Mouse (Mus musculus) hindbrain, embryonic 11.5 days (tissue): ENCODE measurements around the gene Pim3. TPM values are rescaled to one million over a fixed set of nuclear protein-coding genes. Genes with fewer than 3 reads are reported as not detected.

Experiments
- ATAC-seq: fragments of 200-750 bp; cut with Nextera tagmentation; 2 replicates; pipeline ENCODE4 v1.8.0; 2017; ENCODE audit warnings: mild to moderate bottlenecking, moderate TSS enrichment, moderate library complexity; ENCODE audit not compliant: low FRiP score
- DNase-seq: peaks from one replicate; pipeline ENCODE4 v3.0.0-alpha.2; 2015; ENCODE audit warnings: low spot score
- H3K27ac ChIP-seq: fragments of 300-500 bp; sonication (generic); 2 replicates; pipeline ENCODE4 v1.5.1; 2014; ENCODE audit warnings: mild to moderate bottlenecking, low read depth, low read length
- H3K27me3 ChIP-seq: fragments of 300-500 bp; sonication (generic); 2 replicates; pipeline ENCODE4 v1.6.1; 2014; ENCODE audit warnings: mild to moderate bottlenecking, low read length, moderate library complexity, mixed read lengths; ENCODE audit not compliant: control insufficient read depth, insufficient read depth
- H3K36me3 ChIP-seq: fragments of 300-500 bp; sonication (generic); 2 replicates; pipeline ENCODE4 v1.6.1; 2014; ENCODE audit warnings: mild to moderate bottlenecking, low read length, moderate library complexity, mixed read lengths; ENCODE audit not compliant: control insufficient read depth, insufficient read depth
- H3K4me1 ChIP-seq: fragments of 300-500 bp; sonication (generic); replicated peaks from 2 replicates; pipeline ENCODE4 v1.6.1; 2014; ENCODE audit warnings: low read length, mixed read lengths; ENCODE audit not compliant: control insufficient read depth, insufficient read depth
- H3K4me2 ChIP-seq: fragments of 300-500 bp; sonication (generic); replicated peaks from 2 replicates; pipeline ENCODE4 v1.6.1; 2014; ENCODE audit warnings: mild to moderate bottlenecking, low read depth, low read length
- H3K4me3 ChIP-seq: fragments of 300-500 bp; sonication (generic); 2 replicates; pipeline ENCODE4 v1.5.1; 2014; ENCODE audit warnings: low read depth, low read length
- H3K9ac ChIP-seq: fragments of 300-500 bp; sonication (generic); 2 replicates; pipeline ENCODE4 v1.6.1; 2014; ENCODE audit warnings: low read depth, low read length
- H3K9me3 ChIP-seq: fragments of 300-500 bp; sonication (generic); 2 replicates; pipeline ENCODE4 v1.6.1; 2016; ENCODE audit warnings: low read length; ENCODE audit not compliant: control insufficient read depth
- WGBS: fragments of 180-500 bp; shearing (Covaris S2); extraction: QIAGEN DNeasy Blood & Tissue Kit; methylation state at CpG from one replicate; pipeline ENCODE4 v1.1.7; 2014; 5-methylcytosine and 5-hydroxymethylcytosine counted together
- polyA plus RNA-seq: library from polyadenylated mRNA; unstranded; fragments of >200 nt; fragmentation: Nextera tagmentation; extraction: Ambion mirVana; gene quantifications from 2 replicates; pipeline ENCODE4 v1.2.1, GENCODE M21; 2014

Gene Pim3
- polyA plus RNA-seq, 1 experiment from 2014 or later: 31.6 TPM

DNA sequence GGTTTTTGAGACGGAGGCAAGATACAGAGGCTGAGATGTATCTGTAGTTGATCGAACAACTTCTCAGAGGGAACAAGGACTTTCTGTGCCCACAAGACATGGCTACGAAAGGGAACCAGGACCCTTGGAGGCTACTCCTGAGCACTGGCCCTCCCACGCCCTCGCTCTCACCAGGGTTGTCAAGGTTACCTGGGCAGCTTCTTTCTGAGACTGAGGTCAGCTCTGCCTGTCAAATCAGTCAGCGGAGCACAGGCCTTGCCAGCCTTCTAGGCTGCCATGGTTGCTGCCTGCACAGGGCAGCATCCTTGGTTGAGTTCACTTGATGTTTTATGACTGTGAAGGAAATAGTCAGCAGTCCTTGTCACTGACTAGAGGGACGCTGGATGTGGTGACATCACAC, 39.5 kb upstream of the Pim3 start:
- Histone ChIP-seq H3K36me3 (peaks cover 8% of the 10 kb centered on the region), H3K27ac (no peak overlapping the region), H3K4me2 (no peak overlapping the region), H3K4me3 (no peak overlapping the region), H3K9me3 (no peaks in the 10 kb centered on the region), H3K9ac (no peak overlapping the region), H3K27me3 (no peaks in the 10 kb centered on the region), H3K4me1 (peaks cover 5% of the 10 kb centered on the region)
- 95% methylated on average over 7 of the region's 7 CpGs for WGBS
- no peak for ATAC-seq
- no peak for DNase-seq

GRCm38 (mm10) chr15:88823376-88823775, 38.6 kb upstream of the Pim3 start:
- Histone ChIP-seq H3K36me3 (peaks cover 8% of the 10 kb centered on the region), H3K9me3 (no peaks in the 10 kb centered on the region), H3K9ac (no peak overlapping the region), H3K4me2 (no peak overlapping the region), H3K27me3 (no peaks in the 10 kb centered on the region), H3K27ac (no peak overlapping the region), H3K4me1 (peaks cover 5% of the 10 kb centered on the region), H3K4me3 (no peak overlapping the region)
- DNase-seq: no peak
- ATAC-seq: no peak
- WGBS: 93% methylated on average over 5 of the region's 5 CpGs

DNA sequence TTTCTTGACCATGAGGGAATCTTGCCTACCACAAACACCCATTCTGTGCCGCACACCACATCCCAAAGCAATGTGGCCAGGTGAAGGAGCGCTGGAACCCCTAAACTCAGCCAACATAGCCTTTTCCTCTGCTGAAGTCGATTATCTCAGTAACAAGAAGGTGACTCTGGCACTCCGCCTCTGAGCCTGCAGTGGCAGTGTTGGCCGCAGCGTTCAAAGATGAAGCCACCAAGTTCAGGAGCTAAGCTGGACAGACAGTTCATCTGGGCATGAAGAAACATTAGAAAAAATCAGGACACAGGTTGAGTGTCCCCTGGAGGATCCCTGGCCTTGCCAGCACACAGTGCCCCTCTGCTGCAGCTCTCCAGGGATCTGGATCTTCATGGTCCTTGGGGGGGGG, 34.5 kb upstream of the Pim3 start:
- H3K36me3 ChIP-seq: peaks cover 8% of the 10 kb centered on the region

GRCm38 (mm10) chr15:88827991-88828799, 33.8 kb upstream of the Pim3 start:
- H3K4me2 ChIP-seq: no peak overlapping the region
- peaks cover 8% of the 10 kb centered on the region for H3K36me3 ChIP-seq
- no peaks in the 10 kb centered on the region for H3K4me1 ChIP-seq
- H3K4me3 ChIP-seq: no peak overlapping the region
- H3K9me3 ChIP-seq: no peaks in the 10 kb centered on the region
- no peaks in the 10 kb centered on the region for H3K27me3 ChIP-seq
- no peak overlapping the region for H3K9ac ChIP-seq
- no peak overlapping the region for H3K27ac ChIP-seq
- ATAC-seq (peak; percentile 70), DNase-seq (peak; percentile 73)
- WGBS: 27% methylated on average over 9 of the region's 9 CpGs

More for the DNA sequence above, 34.5 kb upstream of the Pim3 start:
- 92% methylated on average over 6 of the region's 6 CpGs for WGBS
- H3K4me1 ChIP-seq: no peaks in the 10 kb centered on the region
- H3K4me3 ChIP-seq: no peak overlapping the region
- no peak overlapping the region for H3K4me2 ChIP-seq
- H3K9me3 ChIP-seq: no peaks in the 10 kb centered on the region
- no peak overlapping the region for H3K9ac ChIP-seq
- DNase-seq: no peak
- no peak overlapping the region for H3K27ac ChIP-seq
- ATAC-seq: no peak
- H3K27me3 ChIP-seq: no peaks in the 10 kb centered on the region

GRCm38 (mm10) chr15:88828800-88829705, 32.9 kb upstream of the Pim3 start:
- no peak overlapping the region for H3K27ac ChIP-seq
- WGBS: 64% methylated on average over 15 of the region's 17 CpGs
- no peak overlapping the region for H3K4me3 ChIP-seq
- H3K9ac ChIP-seq: no peak overlapping the region
- no peaks in the 10 kb centered on the region for H3K4me1 ChIP-seq
- ATAC-seq (peak; percentile 93), DNase-seq (peak; percentile 93)
- H3K4me2 ChIP-seq: no peak overlapping the region
- peaks cover 3% of the 10 kb centered on the region; the same call in 1 of the 2 replicates for H3K36me3 ChIP-seq
- no peaks in the 10 kb centered on the region for H3K9me3 ChIP-seq
- H3K27me3 ChIP-seq: no peaks in the 10 kb centered on the region

DNA sequence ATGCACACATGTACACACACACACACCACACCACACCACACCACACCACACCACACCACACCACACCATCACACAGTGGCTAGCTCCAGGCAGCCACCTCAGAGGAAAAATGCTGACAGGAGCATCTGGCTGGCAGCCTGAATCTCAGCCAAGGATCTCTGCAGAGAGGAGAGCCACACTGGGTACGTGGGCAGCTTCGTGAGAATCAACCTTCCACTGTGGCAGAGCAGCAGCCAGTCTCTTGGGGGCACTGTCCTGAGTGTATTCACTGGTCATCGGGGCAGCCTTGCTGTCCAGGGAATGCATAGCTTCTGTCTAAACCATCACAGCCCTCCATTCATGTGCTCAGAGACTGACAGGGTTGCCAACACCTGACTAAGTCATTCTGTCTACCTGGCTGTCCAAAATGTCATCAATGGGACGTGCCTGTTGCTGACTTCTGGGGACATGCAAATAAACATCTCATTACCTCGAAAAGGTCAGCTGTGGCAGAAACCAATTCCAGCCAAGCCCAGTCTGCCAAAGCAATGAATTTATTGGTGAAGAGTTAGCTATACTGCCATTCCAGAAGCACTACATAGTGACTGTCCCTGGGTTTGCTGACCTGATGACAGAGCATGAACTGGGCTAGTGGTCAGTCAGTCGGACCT, 32.1 kb upstream of the Pim3 start:
- Histone ChIP-seq H3K27me3 (no peaks in the 10 kb centered on the region), H3K9me3 (no peaks in the 10 kb centered on the region), H3K4me3 (no peak overlapping the region), H3K36me3 (peaks cover 2% of the 10 kb centered on the region; the same call in 1 of the 2 replicates), H3K27ac (no peak overlapping the region), H3K9ac (no peak overlapping the region), H3K4me2 (no peak overlapping the region), H3K4me1 (no peaks in the 10 kb centered on the region)
- no peak for DNase-seq
- no peak for ATAC-seq
- WGBS: 80% methylated on average over 6 of the region's 6 CpGs

GRCm38 (mm10) chr15:88830696-88831095, 31.3 kb upstream of the Pim3 start:
- H3K27me3 ChIP-seq: no peaks in the 10 kb centered on the region
- no peak overlapping the region for H3K4me3 ChIP-seq
- 85% methylated on average over 5 of the region's 5 CpGs for WGBS
- H3K9ac ChIP-seq: no peak overlapping the region
- no peaks in the 10 kb centered on the region for H3K4me1 ChIP-seq
- H3K4me2 ChIP-seq: no peak overlapping the region
- ATAC-seq (no peak), DNase-seq (no peak)
- H3K9me3 ChIP-seq: no peaks in the 10 kb centered on the region
- H3K36me3 ChIP-seq: peaks cover 2% of the 10 kb centered on the region; the same call in 1 of the 2 replicates
- no peak overlapping the region for H3K27ac ChIP-seq

GRCm38 (mm10) chr15:88831482-88831881, 30.5 kb upstream of the Pim3 start:
- H3K9ac ChIP-seq: no peak overlapping the region
- no peaks in the 10 kb centered on the region for H3K27me3 ChIP-seq
- no peaks in the 10 kb centered on the region for H3K9me3 ChIP-seq
- DNase-seq (no peak), ATAC-seq (no peak)
- no peaks in the 10 kb centered on the region for H3K36me3 ChIP-seq
- no peaks in the 10 kb centered on the region for H3K4me1 ChIP-seq
- no peak overlapping the region for H3K4me2 ChIP-seq
- H3K4me3 ChIP-seq: no peak overlapping the region
- no peak overlapping the region for H3K27ac ChIP-seq
- WGBS: 68% methylated on average over 5 of the region's 5 CpGs
